20 mouse cellular contexts compared by ENCODE assay signal in the genomic region with DNA sequence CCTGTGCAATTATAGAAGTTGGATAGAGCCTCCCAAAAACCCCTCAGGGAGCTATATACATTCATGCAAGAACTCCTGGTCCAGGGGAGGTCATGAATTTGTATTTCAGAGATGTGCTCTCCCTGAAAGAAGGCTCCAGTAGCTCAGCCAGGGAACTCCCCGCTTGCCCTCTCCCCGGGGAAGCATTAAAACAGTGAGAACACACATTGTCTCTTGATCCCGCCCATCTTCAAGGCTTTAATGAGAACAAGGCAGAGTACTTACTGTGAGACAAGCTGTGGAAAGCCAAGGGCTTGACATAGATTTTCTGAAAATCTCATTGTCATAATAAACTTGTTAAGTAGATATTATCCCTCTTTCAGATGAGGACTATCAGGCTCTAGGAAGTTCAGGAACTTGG.
"Had no signal": no experiment of that assay in that cellular context is flagged by ENCODE, and none has a peak within 500 bp of the region (broad histone marks: within the 10 kb centered on the region; RNA-seq: fewer than 3 reads in every experiment).

No protein-coding gene starts in this region.

- H3K36me3 ChIP-seq: liver, embryonic 13.5 days; stomach, embryonic 15.5 days had no signal

- H3K9ac ChIP-seq: liver, embryonic 13.5 days; stomach, embryonic 15.5 days had no signal

- H3K4me2 ChIP-seq: liver, embryonic 13.5 days; midbrain, embryonic 11.5 days; stomach, embryonic 15.5 days had no signal

- H3K9me3 ChIP-seq: liver, embryonic 13.5 days; stomach, embryonic 15.5 days had no signal

- DNase-seq: kidney, adult 18-20 months; kidney, adult 9 months; kidney, postnatal 14 days; kidney, postnatal 4 days; layer of hippocampus, postnatal 36 days; liver, embryonic 13.5 days; lung, adult 2 months; lung, postnatal 14 days; lung, postnatal 4 days; midbrain, embryonic 14.5 days; right cerebral cortex, adult 18-20 months; right cerebral cortex, postnatal 14 days; right cerebral cortex, postnatal 4 days; spleen, adult 18-20 months; thymus, adult 2 months; thymus, postnatal 14 days; thymus, postnatal 4 days had no signal

- H3K4me1 ChIP-seq: liver, embryonic 13.5 days had no signal

- H3K27ac ChIP-seq: left cerebral cortex, adult 2 months; liver, embryonic 13.5 days; stomach, embryonic 15.5 days had no signal

- H3K4me3 ChIP-seq: left cerebral cortex, adult 2 months; liver, embryonic 13.5 days; stomach, embryonic 15.5 days had no signal

- H3K27me3 ChIP-seq: liver, embryonic 13.5 days; stomach, embryonic 15.5 days had no signal
